Mouse (Mus musculus): ENCODE data around the gene Hdgfl2.

Hdgfl2 gene

DNA sequence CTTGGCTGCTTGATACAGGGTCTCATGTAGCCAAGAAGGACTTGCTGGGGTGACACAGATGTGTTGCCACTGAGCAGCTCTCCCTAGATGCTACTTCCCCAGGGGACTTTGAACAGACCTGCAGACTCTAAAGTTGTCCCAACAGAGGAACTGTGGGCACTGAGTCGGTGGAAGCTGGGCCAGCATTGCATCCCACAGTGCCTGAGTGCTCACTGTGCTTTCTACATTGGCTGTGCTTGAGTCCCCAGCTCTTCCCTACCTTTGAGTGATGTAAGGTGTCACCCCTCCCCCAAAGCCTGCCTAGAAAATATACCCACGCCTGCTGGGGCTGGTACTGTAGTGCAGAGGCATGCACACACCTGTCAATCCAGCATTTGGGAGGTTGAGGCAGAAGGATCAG lies 28.3 kb downstream of the Hdgfl2 start:
- DNase-seq, result no peak

GRCm38 (mm10) chr17:56108334-56109044 lies 29.1 kb downstream of the Hdgfl2 start:
- no peak for DNase-seq

GRCm38 (mm10) chr17:56109219-56110051 lies 30.0 kb downstream of the Hdgfl2 start, which contains the start of gene Plin4:
Gene Plin4 (minus strand): TSS chr17:56109803.
- no peak for DNase-seq

- no peak for DNase-seq
Measured at GRCm38 (mm10) chr17:56110571-56110970, 31.1 kb downstream of the Hdgfl2 start.

DNA sequence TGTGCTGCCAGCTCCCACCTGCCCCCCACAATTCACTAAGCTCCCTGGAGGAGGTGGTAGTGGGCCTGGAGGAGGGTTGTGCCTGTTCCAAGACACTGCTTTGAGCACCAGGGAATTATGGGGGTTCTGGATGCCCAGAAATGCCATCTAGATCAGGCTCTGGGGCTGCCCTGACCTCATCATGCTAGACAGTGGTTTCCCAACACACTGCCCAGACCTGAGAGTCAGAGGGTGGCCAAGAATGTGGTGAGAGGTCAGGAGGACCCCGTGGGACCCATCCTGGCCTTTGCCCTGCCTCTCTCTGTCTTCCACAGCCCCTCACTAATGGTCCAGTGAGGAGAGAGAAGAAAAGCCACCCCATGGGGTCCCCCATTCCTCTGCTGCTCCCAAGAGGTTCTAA lies 31.6 kb downstream of the Hdgfl2 start:
- no peak for DNase-seq

GRCm38 (mm10) chr17:56111864-56112263 lies 32.4 kb downstream of the Hdgfl2 start:
- peak; percentile 58 for DNase-seq

DNA sequence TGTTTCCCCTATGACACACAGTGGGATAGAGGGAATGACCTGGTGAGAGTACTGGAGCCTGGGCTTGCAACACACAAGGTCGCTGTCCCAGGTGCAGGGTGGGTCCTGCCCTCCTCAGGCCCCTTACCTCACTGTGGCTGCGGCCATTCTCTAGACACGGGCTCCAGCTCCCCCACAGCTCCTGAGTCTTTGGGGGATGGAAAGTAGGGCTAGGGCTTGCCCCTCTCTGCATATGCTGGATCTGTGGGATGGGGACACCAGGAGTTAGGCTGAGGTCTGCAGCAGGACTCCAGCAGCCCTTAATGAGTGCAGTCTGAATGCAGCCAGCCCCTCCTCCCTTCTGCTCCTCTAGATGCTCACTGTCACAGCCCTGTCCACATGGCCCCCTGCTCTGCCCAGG lies 33.3 kb downstream of the Hdgfl2 start:
- DNase-seq, result no peak

- DNase-seq, result no peak
Measured at GRCm38 (mm10) chr17:56116193-56116592, 36.8 kb downstream of the Hdgfl2 start.

DNA sequence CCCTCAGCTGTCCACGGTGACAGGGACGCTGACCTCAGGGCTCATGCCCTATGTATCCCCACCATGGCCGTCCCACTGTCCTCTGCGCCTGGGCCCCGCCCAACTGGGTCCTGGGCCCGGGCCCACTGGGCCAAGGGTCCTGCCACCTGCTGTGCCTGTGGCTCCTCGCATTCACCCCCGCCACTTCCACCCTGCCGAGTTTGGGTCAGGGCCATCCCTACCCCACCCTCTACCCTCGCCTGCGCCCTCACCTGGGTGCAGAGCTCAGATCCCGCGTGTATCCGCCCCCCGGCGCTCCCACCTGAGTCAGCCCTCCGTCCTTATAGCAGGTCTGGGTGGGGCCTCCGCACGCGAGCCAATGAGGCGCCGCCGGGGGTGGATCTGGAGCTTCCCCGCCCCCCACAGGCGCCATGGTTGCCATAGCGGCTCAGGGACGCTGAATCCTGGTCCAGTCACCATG lies 37.8 kb downstream of the Hdgfl2 start, which contains the start of gene Plin5:
Gene Plin5 (minus strand): TSS at position 346 of the 460 bp plus-strand sequence.
- no peak for DNase-seq

DNA sequence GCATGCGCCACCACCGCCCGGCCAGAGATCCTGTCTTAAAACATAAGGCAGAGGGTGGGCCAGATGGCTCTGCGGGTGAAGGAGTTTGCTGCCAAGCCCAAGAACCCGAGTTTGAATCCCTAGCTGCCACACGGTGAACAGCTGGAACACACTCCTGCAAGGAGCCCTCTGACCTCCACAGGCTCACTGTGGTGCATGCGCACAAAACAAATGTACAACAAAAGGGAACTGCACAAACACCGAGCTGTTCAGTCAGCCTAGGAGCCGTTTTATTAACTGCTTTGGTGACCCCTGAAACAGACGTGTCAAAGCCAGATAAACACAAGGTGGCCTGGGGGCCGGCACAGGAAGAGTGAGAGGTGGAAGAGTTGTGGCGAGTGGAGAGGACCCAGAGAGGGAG lies 40.0 kb downstream of the Hdgfl2 start:
- DNase-seq, result no peak

- DNase-seq, result no peak
Measured at GRCm38 (mm10) chr17:56119981-56120880, 40.8 kb downstream of the Hdgfl2 start.

DNA sequence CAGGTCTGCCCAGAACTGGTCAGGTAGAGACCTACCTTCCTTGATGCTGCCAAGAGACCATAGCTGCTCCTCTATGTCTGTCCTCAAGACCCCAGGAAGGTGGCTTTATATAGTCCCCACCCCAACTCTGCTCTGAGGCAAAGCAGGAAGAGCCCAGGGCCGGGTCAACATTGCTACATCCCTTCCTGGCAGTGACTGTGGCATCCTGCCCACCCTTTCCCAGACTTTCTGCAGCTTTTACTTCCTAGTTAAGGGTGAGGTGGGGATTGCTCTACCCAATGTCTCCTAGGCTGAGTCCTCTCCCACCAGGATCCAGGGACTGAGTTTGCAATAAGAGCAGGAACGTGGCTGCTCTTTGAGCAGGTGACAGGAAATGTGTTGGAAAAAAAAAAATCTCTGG lies 42.4 kb downstream of the Hdgfl2 start, which contains the start of gene Lrg1:
Gene Lrg1 (minus strand): TSS at position 176 of the 400 bp plus-strand sequence.
- DNase-seq, result no peak

GRCm38 (mm10) chr17:56123161-56123560 lies 43.7 kb downstream of the Hdgfl2 start:
- DNase-seq, result no peak

DNA sequence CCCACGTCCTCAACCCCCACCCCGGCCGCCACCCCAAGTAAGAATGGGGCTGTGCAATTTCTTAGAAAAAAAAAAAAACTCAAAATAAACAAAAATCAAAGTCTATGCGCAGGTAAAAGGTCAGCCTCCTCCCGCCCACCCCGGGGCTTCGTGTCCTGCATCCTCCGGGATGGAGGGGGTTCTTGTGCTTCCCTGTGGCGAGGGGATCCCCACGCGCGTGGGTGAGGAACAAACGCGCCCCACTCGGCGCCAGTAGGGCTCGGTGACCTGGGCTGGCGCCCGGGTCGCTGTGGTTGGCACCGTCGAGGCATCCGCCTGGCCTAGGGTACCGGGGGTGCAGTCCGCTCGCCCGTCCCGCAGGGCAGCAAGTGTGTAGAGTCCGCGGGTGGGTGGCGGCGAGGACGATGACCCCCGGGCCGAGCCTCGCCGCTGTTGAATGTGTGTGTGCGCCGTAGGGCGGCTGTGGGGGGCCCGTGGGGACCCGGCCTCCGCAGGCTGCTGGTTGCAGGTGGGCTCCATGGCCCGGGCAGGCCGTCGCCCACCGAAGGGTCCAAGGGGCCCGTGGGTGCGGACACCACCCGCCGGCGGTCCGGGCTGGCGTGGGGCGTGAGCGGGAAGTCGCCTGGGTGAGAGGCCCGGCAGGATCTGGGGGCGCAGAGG lies 44.4 kb downstream of the Hdgfl2 start:
- DNase-seq, result no peak

- DNase-seq, result peak; percentile 42
Measured at GRCm38 (mm10) chr17:56124377-56125275, 45.2 kb downstream of the Hdgfl2 start.

DNA sequence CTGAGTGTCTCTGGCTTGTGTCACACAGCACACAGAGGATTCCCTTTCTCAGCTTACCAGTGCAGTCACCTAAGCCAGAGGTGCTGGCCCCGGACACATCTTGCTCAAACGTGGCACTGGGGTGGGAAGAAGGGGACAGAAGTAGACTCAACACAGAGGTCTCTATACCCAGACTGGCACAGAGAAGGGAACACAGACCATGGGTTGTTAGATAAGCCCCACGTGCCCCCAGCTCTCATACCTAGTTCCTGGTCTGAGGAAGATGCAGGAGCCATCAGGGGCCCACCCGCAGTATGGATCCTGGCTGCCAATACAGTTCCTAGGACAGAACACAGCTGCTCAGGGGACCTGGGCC lies 45.8 kb downstream of the Hdgfl2 start:
- DNase-seq, result no peak

- no peak for DNase-seq
Measured at GRCm38 (mm10) chr17:56126175-56126574, 46.7 kb downstream of the Hdgfl2 start.

DNA sequence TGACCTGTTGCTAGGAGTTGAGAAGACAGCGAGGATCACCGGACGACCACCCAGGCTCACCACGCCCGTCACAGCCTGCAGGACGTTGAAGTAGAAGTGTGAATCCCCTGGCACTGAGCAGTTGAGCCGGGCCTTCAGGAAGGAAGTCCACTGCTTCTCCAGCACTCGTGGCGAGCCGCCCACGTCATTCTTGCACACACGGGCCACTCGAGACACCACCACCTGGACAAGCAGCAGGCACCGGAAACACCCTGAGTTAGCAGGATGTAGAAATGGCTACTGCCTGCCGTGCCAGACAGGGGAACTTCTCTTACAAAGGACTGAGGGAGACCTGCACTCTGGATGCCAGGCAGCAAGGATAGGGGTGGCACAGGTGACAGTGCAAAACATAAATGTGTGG lies 48.8 kb downstream of the Hdgfl2 start:
- no peak for DNase-seq

DNA sequence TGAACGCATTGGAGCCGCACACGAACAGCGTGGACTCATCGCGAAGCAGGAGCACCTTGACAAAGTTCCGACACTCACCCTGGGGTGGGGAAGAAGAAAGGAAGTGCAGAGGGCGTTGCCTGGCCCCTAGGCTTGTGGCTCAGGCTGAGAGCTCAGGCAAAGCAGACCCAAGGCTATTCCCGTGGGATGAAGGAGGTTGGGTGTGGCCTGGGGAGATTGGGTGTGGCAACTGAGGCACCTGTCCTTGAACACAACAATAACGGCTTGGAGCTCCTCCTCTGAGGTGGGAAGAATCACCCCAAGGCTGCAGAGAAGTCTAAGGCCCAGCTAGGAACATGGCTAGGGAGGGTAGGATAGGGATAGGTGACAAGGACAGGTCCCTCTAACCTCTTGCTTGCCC lies 51.7 kb downstream of the Hdgfl2 start:
- DNase-seq, result no peak

DNA sequence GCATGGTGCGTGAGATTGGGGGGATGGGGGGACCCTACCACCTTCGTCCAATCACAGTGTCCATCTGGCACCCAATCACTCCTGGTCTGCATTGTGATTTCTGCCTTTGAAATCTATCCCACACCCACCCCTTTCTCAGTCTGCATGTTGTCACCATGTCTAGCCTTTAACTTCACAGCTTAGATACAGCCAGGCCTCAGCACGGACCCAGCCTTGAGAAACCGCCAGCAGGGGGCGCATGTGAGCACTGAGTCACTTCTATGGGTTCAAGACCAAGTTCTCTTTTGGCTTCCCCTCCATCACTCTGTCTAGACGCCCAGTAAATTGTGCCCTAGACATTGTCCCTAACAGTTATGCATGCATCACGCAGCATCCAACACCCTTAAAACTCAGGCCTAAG lies 52.4 kb downstream of the Hdgfl2 start:
- peak; percentile 72 for DNase-seq

DNA sequence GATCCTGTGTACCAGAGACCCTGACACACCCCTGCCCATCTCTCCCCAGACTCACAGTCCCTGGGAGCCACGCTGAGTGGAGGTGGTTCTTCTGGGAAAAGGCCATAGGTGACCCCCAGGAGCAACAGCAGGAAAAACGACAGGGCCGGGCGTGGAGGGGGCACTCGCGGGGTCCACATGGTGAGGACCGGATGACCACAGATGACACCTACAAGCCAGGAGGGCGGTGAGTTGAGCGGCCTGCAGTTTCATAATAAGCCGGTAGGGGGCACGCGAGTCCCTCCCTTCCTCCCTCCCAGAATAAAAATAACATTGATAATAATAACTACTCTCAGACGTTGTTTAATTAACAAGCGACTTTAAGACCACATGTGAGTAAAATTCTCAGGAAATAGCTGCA lies 53.2 kb downstream of the Hdgfl2 start:
- DNase-seq, result peak; percentile 60

Data from thymus, postnatal 25 days (tissue).